Mouse (Mus musculus) liver, postnatal 0 days (tissue): ENCODE measurements at regions not wholly inside any gene's neighbourhood (a gene's known extent, or its start where the extent isn't known, plus 50 kb on each side); places are given as distances from the start of the nearest gene placed in this dataset.

Experiments used
- ATAC-seq: fragments of 200-750 bp; cut with Nextera tagmentation; 2 replicates; pipeline ENCODE4 v1.8.0; 2017; ENCODE audit warnings: mild to moderate bottlenecking, moderate library complexity
- DNase-seq: peaks from one replicate; pipeline ENCODE4 v3.0.0-alpha.2; 2016
- H3K27ac ChIP-seq: fragments of 300-500 bp; sonication (generic); 2 replicates; pipeline ENCODE4 v1.5.1; 2014; ENCODE audit warnings: antibody characterized with exemption, moderate library complexity, mild to moderate bottlenecking, low read depth
- H3K27me3 ChIP-seq: fragments of 300-500 bp; sonication (generic); 2 replicates; pipeline ENCODE4 v1.6.1; 2014; ENCODE audit warnings: low read length, control low read depth, mixed read lengths; ENCODE audit not compliant: insufficient read depth
- H3K36me3 ChIP-seq: fragments of 300-500 bp; sonication (generic); replicated peaks from 2 replicates; pipeline ENCODE4 v1.6.1; 2014; ENCODE audit warnings: mild to moderate bottlenecking, control low read depth, low read length, moderate library complexity, mixed read lengths; ENCODE audit not compliant: insufficient read depth
- H3K4me1 ChIP-seq: fragments of 300-500 bp; sonication (generic); 2 replicates; pipeline ENCODE4 v1.6.1; 2014; ENCODE audit warnings: antibody characterized with exemption, mild to moderate bottlenecking, control low read depth; ENCODE audit not compliant: insufficient read depth
- H3K4me2 ChIP-seq: fragments of 300-500 bp; sonication (generic); 2 replicates; pipeline ENCODE4 v1.6.1; 2014; ENCODE audit warnings: low read depth, mild to moderate bottlenecking, low read length, moderate library complexity, mixed read lengths
- H3K4me3 ChIP-seq: fragments of 300-500 bp; sonication (generic); 2 replicates; pipeline ENCODE4 v1.5.1; 2014; ENCODE audit warnings: low read depth, low read length
- H3K9ac ChIP-seq: fragments of 300-500 bp; sonication (generic); replicated peaks from 2 replicates; pipeline ENCODE4 v1.6.1; 2014; ENCODE audit warnings: mild to moderate bottlenecking, moderate library complexity
- H3K9me3 ChIP-seq: fragments of 300-500 bp; sonication (generic); 2 replicates; pipeline ENCODE4 v1.6.1; 2016; ENCODE audit warnings: mild to moderate bottlenecking, control low read depth, low read length, mixed read lengths
- CTCF ChIP-seq: sonication (generic); IDR thresholded peaks from 2 replicates; pipeline ENCODE4 v1.5.1; 2016; ENCODE audit warnings: antibody characterized with exemption, low read depth
- EP300 ChIP-seq: IDR thresholded peaks from 2 replicates; pipeline ENCODE4 v1.6.1; 2016; ENCODE audit warnings: antibody characterized with exemption, low read depth, mild to moderate bottlenecking
- whole genome bisulfite sequencing: fragments of 180-500 bp; shearing (Covaris S2); extraction: QIAGEN DNeasy Blood & Tissue Kit; methylation state at CpG from one replicate; pipeline ENCODE4 v1.1.7; 2014; ENCODE audit not compliant: insufficient replicate concordance; 5-methylcytosine and 5-hydroxymethylcytosine counted together

- Histone ChIP-seq H3K27me3 (no peaks in the 10 kb centered on the region), H3K27ac (no peak overlapping the region), H3K4me3 (no peak overlapping the region), H3K9ac (no peak overlapping the region), H3K36me3 (no peaks in the 10 kb centered on the region), H3K4me2 (no peak overlapping the region), H3K4me1 (no peaks in the 10 kb centered on the region), H3K9me3 (no peaks in the 10 kb centered on the region)
- no peak for TF ChIP-seq CTCF
- no peak for TF ChIP-seq EP300
- ATAC-seq (no peak), DNase-seq (no peak)
- WGBS = 63% methylated on average over 8 of the region's 8 CpGs
These were observed 225.0 kb downstream of the Tex36 start for GRCm38 (mm10) chr7:133376833-133377484.

- 57% methylated on average over 2 of the region's 2 CpGs for WGBS
- H3K4me2 ChIP-seq = no peak overlapping the region
- no peaks in the 10 kb centered on the region for H3K27me3 ChIP-seq
- H3K27ac ChIP-seq = no peak overlapping the region
- TF ChIP-seq CTCF = no peak
- TF ChIP-seq EP300 = no peak
- no peak overlapping the region for H3K9ac ChIP-seq
- H3K9me3 ChIP-seq = no peaks in the 10 kb centered on the region
- H3K4me1 ChIP-seq = no peaks in the 10 kb centered on the region
- H3K4me3 ChIP-seq = no peak overlapping the region
- H3K36me3 ChIP-seq = no peaks in the 10 kb centered on the region
- no peak for ATAC-seq
- DNase-seq = no peak
These were observed 229.3 kb downstream of the Tex36 start for GRCm38 (mm10) chr7:133372695-133373094.

GRCm38 (mm10) chr7:133370542-133370941, 231.4 kb downstream of the Tex36 start:
- Histone ChIP-seq H3K27ac (no peak overlapping the region), H3K4me1 (no peaks in the 10 kb centered on the region), H3K27me3 (no peaks in the 10 kb centered on the region), H3K9me3 (no peaks in the 10 kb centered on the region), H3K9ac (no peak overlapping the region), H3K4me3 (no peak overlapping the region), H3K36me3 (no peaks in the 10 kb centered on the region), H3K4me2 (no peak overlapping the region)
- TF ChIP-seq EP300 = no peak
- no peak for TF ChIP-seq CTCF
- 77% methylated on average over 5 of the region's 5 CpGs for WGBS
- DNase-seq (no peak), ATAC-seq (no peak)

GRCm38 (mm10) chr7:133364601-133365000, 237.4 kb downstream of the Tex36 start:
- no peak for TF ChIP-seq CTCF
- Histone ChIP-seq H3K9me3 (no peaks in the 10 kb centered on the region), H3K27ac (no peak overlapping the region), H3K4me1 (no peaks in the 10 kb centered on the region), H3K9ac (no peak overlapping the region), H3K4me2 (no peak overlapping the region), H3K27me3 (no peaks in the 10 kb centered on the region), H3K36me3 (no peaks in the 10 kb centered on the region), H3K4me3 (no peak overlapping the region)
- DNase-seq = no peak
- 45% methylated on average over 4 of the region's 4 CpGs for WGBS
- no peak for ATAC-seq

- no peak for DNase-seq
- no peaks in the 10 kb centered on the region for H3K27me3 ChIP-seq
- TF ChIP-seq EP300 = no peak
- TF ChIP-seq CTCF = no peak
- H3K9me3 ChIP-seq = no peaks in the 10 kb centered on the region
- no peaks in the 10 kb centered on the region for H3K36me3 ChIP-seq
- H3K9ac ChIP-seq = no peak overlapping the region
- 41% methylated on average over 3 of the region's 3 CpGs for WGBS
- ATAC-seq = no peak
- no peaks in the 10 kb centered on the region for H3K4me1 ChIP-seq
- no peak overlapping the region for H3K27ac ChIP-seq
- no peak overlapping the region for H3K4me3 ChIP-seq
- no peak overlapping the region for H3K4me2 ChIP-seq
These were observed 204.6 kb upstream of the Ctbp2 start for GRCm38 (mm10) chr7:133328717-133329116.

GRCm38 (mm10) chr7:133325548-133326190, 201.5 kb upstream of the Ctbp2 start:
- no peaks in the 10 kb centered on the region for H3K4me1 ChIP-seq
- 77% methylated on average over 7 of the region's 7 CpGs for WGBS
- H3K4me2 ChIP-seq = no peak overlapping the region
- no peak overlapping the region for H3K9ac ChIP-seq
- no peak for TF ChIP-seq EP300
- no peak for TF ChIP-seq CTCF
- no peaks in the 10 kb centered on the region; the same call in 1 of the 2 replicates for H3K9me3 ChIP-seq
- ATAC-seq (no peak), DNase-seq (no peak)
- H3K36me3 ChIP-seq = no peaks in the 10 kb centered on the region
- H3K4me3 ChIP-seq = no peak overlapping the region
- H3K27me3 ChIP-seq = no peaks in the 10 kb centered on the region
- no peak overlapping the region for H3K27ac ChIP-seq
